Mouse (Mus musculus) olfactory bulb, adult 2 months (tissue): ENCODE data around the gene Gpd2.

Source experiments
- CTCF ChIP-seq: fragments of 200-500 bp; IDR thresholded peaks from 2 replicates; pipeline ENCODE4 v1.5.1; 2012; ENCODE audit warnings: low read depth, mild to moderate bottlenecking, low read length, moderate library complexity; ENCODE audit not compliant: insufficient read depth
- POLR2A ChIP-seq: fragments of 200-500 bp; IDR thresholded peaks from 2 replicates; pipeline ENCODE4 v1.6.1; 2012; ENCODE audit warnings: mild to moderate bottlenecking, low read depth, low read length, moderate library complexity; ENCODE audit not compliant: insufficient read depth

DNA sequence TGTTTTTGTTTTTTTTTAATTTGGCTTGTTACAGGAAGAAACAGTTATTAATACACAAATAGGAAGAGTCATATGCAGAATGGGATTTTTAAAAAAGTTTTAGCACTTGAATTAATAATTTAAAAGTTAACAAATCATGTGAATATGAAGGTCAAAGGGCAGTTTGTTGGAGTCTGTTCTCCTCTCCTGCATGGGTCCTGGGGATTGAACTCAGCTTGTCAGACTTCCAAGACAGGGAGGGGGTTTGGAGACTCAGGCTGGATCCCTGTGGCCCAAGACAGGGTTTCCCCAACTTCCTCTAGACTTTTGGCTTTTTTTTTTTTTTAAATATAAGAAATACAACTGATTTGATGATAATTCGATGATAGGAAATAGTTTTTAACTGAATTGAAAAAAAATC, 50.6 kb downstream of the Gpd2 start:
- TF ChIP-seq POLR2A, result no peak
- no peak for TF ChIP-seq CTCF
